19 mouse cellular contexts compared by ENCODE assay signal in the genomic region with DNA sequence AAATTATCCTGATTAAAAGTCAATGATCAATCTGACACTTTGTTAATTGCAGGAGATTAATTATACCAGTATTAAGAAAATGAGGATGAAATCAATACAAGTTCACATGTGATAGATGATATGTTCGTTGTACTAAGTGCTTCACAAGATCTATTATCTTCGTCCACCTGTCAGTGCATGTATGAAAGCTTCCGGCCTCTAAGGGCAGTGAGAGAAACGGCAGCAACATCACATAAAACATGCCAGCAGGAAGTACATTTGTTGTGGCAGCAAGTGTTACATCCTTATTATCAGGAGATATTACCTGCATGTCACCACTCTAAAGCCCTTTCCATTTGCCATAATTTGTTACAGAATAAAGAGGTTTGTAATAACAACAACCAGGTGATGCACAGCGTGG.
DNase-seq lines count a peak whose midpoint lies in the region; ATAC-seq lines count a peak whose summit lies in the region.
"Had no signal": no experiment of that assay in that cellular context is flagged by ENCODE, and none has a peak within 500 bp of the region (broad histone marks: within the 10 kb centered on the region; RNA-seq: fewer than 3 reads in every experiment).

No protein-coding gene starts in this region.

- no peak overlapping the region for H3K9ac ChIP-seq in hindbrain, embryonic 14.5 days
- no peak overlapping the region for H3K9ac ChIP-seq in hindbrain, embryonic 11.5 days (ENCODE audit: low read depth, low read length)
- H3K9ac ChIP-seq in midbrain, embryonic 16.5 days (ENCODE audit: low read depth, low read length), result no peak overlapping the region
- H3K9ac ChIP-seq in midbrain, embryonic 13.5 days (replicated peaks), result no peak overlapping the region
- no peak overlapping the region for H3K9ac ChIP-seq in neural tube, embryonic 14.5 days (replicated peaks; ENCODE audit: low read depth, low read length)
- H3K9ac ChIP-seq: embryonic facial prominence, embryonic 12.5 days; forebrain, embryonic 15.5 days; heart, embryonic 13.5 days had no signal

- no peak overlapping the region for H3K4me2 ChIP-seq in hindbrain, embryonic 14.5 days (replicated peaks)
- no peak overlapping the region for H3K4me2 ChIP-seq in hindbrain, embryonic 11.5 days (replicated peaks; ENCODE audit: low read depth, low read length)
- H3K4me2 ChIP-seq in midbrain, embryonic 16.5 days (ENCODE audit: low read length), result no peak overlapping the region
- no peak overlapping the region for H3K4me2 ChIP-seq in midbrain, embryonic 13.5 days (replicated peaks)
- H3K4me2 ChIP-seq in neural tube, embryonic 14.5 days (ENCODE audit: low read depth, low read length), result no peak overlapping the region
- H3K4me2 ChIP-seq: embryonic facial prominence, embryonic 12.5 days; forebrain, embryonic 15.5 days; heart, embryonic 13.5 days had no signal

- H3K27me3 ChIP-seq in hindbrain, embryonic 14.5 days (ENCODE audit: control insufficient read depth, insufficient read depth, low read length), result no peaks in the 10 kb centered on the region
- H3K27me3 ChIP-seq in hindbrain, embryonic 11.5 days (ENCODE audit: control insufficient read depth, insufficient read depth, low read length), result no peaks in the 10 kb centered on the region
- H3K27me3 ChIP-seq in midbrain, embryonic 16.5 days (ENCODE audit: control insufficient read depth, insufficient read depth, low read depth, low read length), result no peaks in the 10 kb centered on the region
- no peaks in the 10 kb centered on the region for H3K27me3 ChIP-seq in midbrain, embryonic 13.5 days
- no peaks in the 10 kb centered on the region for H3K27me3 ChIP-seq in neural tube, embryonic 14.5 days (ENCODE audit: control insufficient read depth, insufficient read depth, low read length)
- H3K27me3 ChIP-seq: embryonic facial prominence, embryonic 12.5 days; forebrain, embryonic 15.5 days; heart, embryonic 13.5 days had no signal

- peak; percentile 57; the same call in 1 of the 2 replicates for ATAC-seq in hindbrain, embryonic 14.5 days (ENCODE audit: low FRiP score)
- ATAC-seq in hindbrain, embryonic 11.5 days (ENCODE audit: low FRiP score), result no peak
- peak; percentile 45; the same call in 1 of the 2 replicates for ATAC-seq in midbrain, embryonic 16.5 days
- ATAC-seq in midbrain, embryonic 13.5 days, result no peak
- peak; percentile 69 for ATAC-seq in neural tube, embryonic 14.5 days (ENCODE audit: low read depth)
- ATAC-seq: CD4-positive, CD25-positive, alpha-beta regulatory T cell, adult 4 months; forebrain, embryonic 15.5 days had no signal

- no peaks in the 10 kb centered on the region for H3K9me3 ChIP-seq in hindbrain, embryonic 14.5 days (ENCODE audit: control insufficient read depth, low read length)
- H3K9me3 ChIP-seq in hindbrain, embryonic 11.5 days (ENCODE audit: control insufficient read depth, low read length), result no peaks in the 10 kb centered on the region
- H3K9me3 ChIP-seq in midbrain, embryonic 16.5 days (replicated peaks; ENCODE audit: control insufficient read depth, low read length, poor library complexity, severe bottlenecking), result no peaks in the 10 kb centered on the region
- no peaks in the 10 kb centered on the region for H3K9me3 ChIP-seq in midbrain, embryonic 13.5 days
- no peaks in the 10 kb centered on the region for H3K9me3 ChIP-seq in neural tube, embryonic 14.5 days (ENCODE audit: control insufficient read depth, low read length)
- H3K9me3 ChIP-seq: embryonic facial prominence, embryonic 12.5 days; forebrain, embryonic 15.5 days; G1E; heart, embryonic 13.5 days had no signal

- no peak for DNase-seq in hindbrain, embryonic 14.5 days (ENCODE audit: low spot score)
- no peak for DNase-seq in hindbrain, embryonic 11.5 days (ENCODE audit: low spot score)
- no peak for DNase-seq in cerebellum, postnatal 14 days
- no peak for DNase-seq in lung, postnatal 14 days
- DNase-seq: adrenal gland, adult 8-10 months; adrenal gland, postnatal 36 days; B cell, adult 2 months; cerebellum, adult 11 months; gastrocnemius, postnatal 36 days; heart, adult 11 months; heart, postnatal 4 days had no signal

- H3K4me3 ChIP-seq in hindbrain, embryonic 14.5 days (replicated peaks; ENCODE audit: low read length), result no peak overlapping the region
- no peak overlapping the region for H3K4me3 ChIP-seq in hindbrain, embryonic 11.5 days (ENCODE audit: low read depth, low read length)
- H3K4me3 ChIP-seq in midbrain, embryonic 16.5 days (ENCODE audit: low read depth, low read length), result no peak overlapping the region
- no peak overlapping the region for H3K4me3 ChIP-seq in midbrain, embryonic 13.5 days (replicated peaks)
- H3K4me3 ChIP-seq in neural tube, embryonic 14.5 days (ENCODE audit: low read depth, low read length), result no peak overlapping the region
- H3K4me3 ChIP-seq: embryonic facial prominence, embryonic 12.5 days; forebrain, embryonic 15.5 days; heart, embryonic 13.5 days had no signal

- no peaks in the 10 kb centered on the region for H3K36me3 ChIP-seq in hindbrain, embryonic 14.5 days (replicated peaks; ENCODE audit: control insufficient read depth, insufficient read depth)
- H3K36me3 ChIP-seq in hindbrain, embryonic 11.5 days (ENCODE audit: control insufficient read depth, insufficient read depth, low read length), result no peaks in the 10 kb centered on the region
- no peaks in the 10 kb centered on the region for H3K36me3 ChIP-seq in midbrain, embryonic 16.5 days (ENCODE audit: control insufficient read depth, insufficient read depth, low read length)
- no peaks in the 10 kb centered on the region for H3K36me3 ChIP-seq in midbrain, embryonic 13.5 days
- no peaks in the 10 kb centered on the region for H3K36me3 ChIP-seq in neural tube, embryonic 14.5 days (ENCODE audit: control insufficient read depth, insufficient read depth, low read length)
- H3K36me3 ChIP-seq: embryonic facial prominence, embryonic 12.5 days; forebrain, embryonic 15.5 days; G1E; heart, embryonic 13.5 days had no signal

- H3K27ac ChIP-seq in hindbrain, embryonic 14.5 days, result no peak overlapping the region
- no peak overlapping the region for H3K27ac ChIP-seq in hindbrain, embryonic 11.5 days (ENCODE audit: low read depth, low read length)
- H3K27ac ChIP-seq in midbrain, embryonic 16.5 days (ENCODE audit: low read length), result no peak overlapping the region
- no peak overlapping the region for H3K27ac ChIP-seq in midbrain, embryonic 13.5 days
- no peak overlapping the region for H3K27ac ChIP-seq in neural tube, embryonic 14.5 days (ENCODE audit: low read depth, low read length)
- H3K27ac ChIP-seq: embryonic facial prominence, embryonic 12.5 days; forebrain, embryonic 15.5 days; heart, embryonic 13.5 days had no signal

- no peaks in the 10 kb centered on the region for H3K4me1 ChIP-seq in hindbrain, embryonic 14.5 days (replicated peaks; ENCODE audit: control insufficient read depth, insufficient read depth, low read length)
- no peaks in the 10 kb centered on the region for H3K4me1 ChIP-seq in hindbrain, embryonic 11.5 days (replicated peaks; ENCODE audit: control insufficient read depth, insufficient read depth, low read length)
- H3K4me1 ChIP-seq in midbrain, embryonic 16.5 days (ENCODE audit: control insufficient read depth, insufficient read depth, low read length), result peaks cover 7% of the 10 kb centered on the region
- H3K4me1 ChIP-seq in midbrain, embryonic 13.5 days (replicated peaks), result 0 out of 2 replicates have a peak, but pooled peaks cover 3% of the 10 kb centered on the region
- H3K4me1 ChIP-seq in neural tube, embryonic 14.5 days (ENCODE audit: control insufficient read depth, insufficient read depth, low read length), result no peaks in the 10 kb centered on the region
- H3K4me1 ChIP-seq: embryonic facial prominence, embryonic 12.5 days; heart, embryonic 13.5 days had no signal

- WGBS in hindbrain, embryonic 14.5 days, result 47% methylated on average over 5 of the region's 5 CpGs
- 76% methylated on average over 5 of the region's 5 CpGs for WGBS in hindbrain, embryonic 11.5 days
- 54% methylated on average over 5 of the region's 5 CpGs for WGBS in midbrain, embryonic 16.5 days
- WGBS in midbrain, embryonic 13.5 days, result 74% methylated on average over 5 of the region's 5 CpGs
- WGBS in neural tube, embryonic 14.5 days, result 40% methylated on average over 5 of the region's 5 CpGs

Comparison
In these comparisons a context has a peak if more than half of its experiments do, and no peak if none do; other contexts are left out.
1. ATAC-seq: peak in hindbrain, embryonic 14.5 days (single experiment), midbrain, embryonic 16.5 days (single experiment) and neural tube, embryonic 14.5 days (single experiment); none in hindbrain, embryonic 11.5 days (single experiment) and midbrain, embryonic 13.5 days (single experiment).